Mouse (Mus musculus): ENCODE results near the gene Aldh1a2. TPM values are rescaled to one million over a fixed set of nuclear protein-coding genes. Genes with fewer than 3 reads are reported as not detected.

Gene Aldh1a2
- polyA plus RNA-seq, 1 experiment from 2014 or later, result 28.8 TPM

DNA sequence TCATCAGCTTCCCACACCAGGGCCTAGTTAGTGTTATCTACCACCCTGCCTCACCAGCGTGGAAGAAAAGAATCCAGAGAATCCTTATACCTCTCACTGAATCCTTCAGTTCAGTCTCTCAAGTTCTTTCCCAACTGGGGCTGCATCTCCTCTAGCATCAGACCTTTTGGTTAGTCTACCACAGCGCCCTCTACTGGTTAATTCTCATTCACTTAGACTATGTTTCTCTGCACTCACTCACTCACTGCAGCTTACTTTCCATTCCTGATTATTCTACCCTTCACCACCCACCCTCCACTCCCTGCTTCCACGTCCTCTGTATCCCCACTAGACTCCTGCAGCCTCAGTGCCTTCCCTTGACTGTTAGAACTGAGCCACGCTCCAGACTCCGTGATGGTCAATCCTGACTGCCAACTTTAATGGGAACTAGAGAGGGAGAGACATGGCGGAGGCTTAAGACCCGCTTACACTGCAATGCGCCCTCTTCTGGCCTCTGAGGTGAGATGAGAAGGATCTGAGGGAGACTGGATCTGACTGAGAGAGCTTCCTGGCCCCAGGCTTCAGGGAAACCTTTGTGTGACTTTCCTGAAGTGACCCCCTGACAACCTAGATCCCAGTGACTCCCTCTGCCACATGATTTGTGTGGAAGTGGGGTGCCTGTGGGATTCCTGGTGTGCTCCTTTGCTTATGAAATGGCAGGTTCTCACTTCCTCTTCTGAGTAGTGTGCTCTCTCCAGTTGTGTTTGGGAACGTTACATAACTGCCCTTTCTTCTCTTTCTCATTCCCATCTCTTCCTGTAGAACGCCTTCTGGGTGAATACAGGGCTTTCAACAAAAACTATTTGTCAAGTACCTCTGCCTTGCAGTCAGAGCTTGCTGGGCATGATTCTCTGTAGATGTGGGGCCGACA, 104.9 kb downstream of the Aldh1a2 start:
- Histone ChIP-seq H3K4me2 (ENCODE audit: low read length) (no peak overlapping the region), H3K9me3 (ENCODE audit: control insufficient read depth, low read length) (no peaks in the 10 kb centered on the region), H3K27ac (replicated peaks in 1 of 2; ENCODE audit: control insufficient read depth in 1 of 2, insufficient read depth in 1 of 2, low read depth in 2 of 2, low read length in 2 of 2) (no peak overlapping the region), H3K36me3 (ENCODE audit: control insufficient read depth, insufficient read depth, low read length) (no peaks in the 10 kb centered on the region), H3K4me1 (ENCODE audit: control insufficient read depth in 2 of 2, insufficient read depth in 2 of 2, low read length in 2 of 2) (peaks cover 19 to 28% of the 10 kb centered on the region in 2 experiments), H3K9ac (ENCODE audit: low read length) (no peak overlapping the region), H3K4me3 (ENCODE audit: control insufficient read depth in 1 of 2, insufficient read depth in 1 of 2, low read depth in 1 of 2, low read length in 2 of 2) (no peak overlapping the region), H3K27me3 (ENCODE audit: control insufficient read depth, insufficient read depth, low read length) (peaks cover 1% of the 10 kb centered on the region; the same call in 1 of the 2 replicates)
- no peak for ATAC-seq (ENCODE audit: insufficient number of reproducible peaks, insufficient read depth, low FRiP score, low read depth)
- WGBS, result 57% methylated on average over 11 of the region's 11 CpGs

- peaks cover 19 to 29% of the 10 kb centered on the region in 2 experiments for H3K4me1 ChIP-seq (ENCODE audit: control insufficient read depth in 2 of 2, insufficient read depth in 2 of 2, low read length in 2 of 2)
- H3K4me2 ChIP-seq (ENCODE audit: low read length), result no peak overlapping the region
- WGBS, result 25% methylated on average over 7 of the region's 7 CpGs
- H3K9ac ChIP-seq (ENCODE audit: low read length), result no peak overlapping the region
- H3K36me3 ChIP-seq (ENCODE audit: control insufficient read depth, insufficient read depth, low read length), result no peaks in the 10 kb centered on the region
- no peaks in the 10 kb centered on the region for H3K9me3 ChIP-seq (ENCODE audit: control insufficient read depth, low read length)
- H3K27me3 ChIP-seq (ENCODE audit: control insufficient read depth, insufficient read depth, low read length), result no peaks in the 10 kb centered on the region; the same call in 1 of the 2 replicates
- H3K27ac ChIP-seq (replicated peaks in 1 of 2; ENCODE audit: control insufficient read depth in 1 of 2, insufficient read depth in 1 of 2, low read depth in 2 of 2, low read length in 2 of 2), result peak overlapping the region; percentile 14 to 60; a peak in 1 of 4 replicates
- H3K4me3 ChIP-seq (ENCODE audit: control insufficient read depth in 1 of 2, insufficient read depth in 1 of 2, low read depth in 1 of 2, low read length in 2 of 2), result no peak overlapping the region
- ATAC-seq (ENCODE audit: insufficient number of reproducible peaks, insufficient read depth, low FRiP score, low read depth), result no peak
Observed at GRCm38 (mm10) chr9:71321436-71321835, 105.8 kb downstream of the Aldh1a2 start.

DNA sequence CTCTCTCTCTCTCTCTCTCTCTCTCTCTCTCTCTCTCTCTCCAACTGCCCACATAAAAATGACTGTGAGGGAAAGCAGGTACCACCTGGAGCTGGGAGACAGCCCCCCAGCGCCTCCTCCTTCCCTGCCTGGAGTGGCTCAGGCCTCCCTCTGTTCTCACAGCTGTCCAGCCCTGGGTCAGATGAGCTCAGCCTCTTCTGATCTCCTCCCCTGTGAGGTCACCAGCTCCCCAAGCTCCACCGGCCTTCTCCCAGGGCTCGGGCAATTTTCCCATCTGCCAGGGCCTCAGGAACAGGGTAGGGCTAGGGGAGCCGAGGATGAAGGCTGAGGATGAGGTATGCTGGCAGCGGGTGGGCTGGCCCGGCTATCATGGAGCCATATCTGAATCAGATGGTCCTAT, 106.3 kb downstream of the Aldh1a2 start:
- H3K36me3 ChIP-seq (ENCODE audit: control insufficient read depth, insufficient read depth, low read length), result no peaks in the 10 kb centered on the region
- peak overlapping the region; percentile 14 to 60; a peak in 1 of 4 replicates for H3K27ac ChIP-seq (replicated peaks in 1 of 2; ENCODE audit: control insufficient read depth in 1 of 2, insufficient read depth in 1 of 2, low read depth in 2 of 2, low read length in 2 of 2)
- no peaks in the 10 kb centered on the region for H3K9me3 ChIP-seq (ENCODE audit: control insufficient read depth, low read length)
- no peaks in the 10 kb centered on the region; the same call in 1 of the 2 replicates for H3K27me3 ChIP-seq (ENCODE audit: control insufficient read depth, insufficient read depth, low read length)
- 43% methylated on average over 6 of the region's 6 CpGs for WGBS
- no peak overlapping the region for H3K4me2 ChIP-seq (ENCODE audit: low read length)
- H3K4me1 ChIP-seq (ENCODE audit: control insufficient read depth in 2 of 2, insufficient read depth in 2 of 2, low read length in 2 of 2), result peaks cover 15 to 26% of the 10 kb centered on the region in 2 experiments
- no peak overlapping the region for H3K9ac ChIP-seq (ENCODE audit: low read length)
- no peak overlapping the region for H3K4me3 ChIP-seq (ENCODE audit: control insufficient read depth in 1 of 2, insufficient read depth in 1 of 2, low read depth in 1 of 2, low read length in 2 of 2)
- no peak for ATAC-seq (ENCODE audit: insufficient number of reproducible peaks, insufficient read depth, low FRiP score, low read depth)

GRCm38 (mm10) chr9:71323303-71323952, 107.8 kb downstream of the Aldh1a2 start:
- Histone ChIP-seq H3K4me3 (ENCODE audit: control insufficient read depth in 1 of 2, insufficient read depth in 1 of 2, low read depth in 1 of 2, low read length in 2 of 2) (no peak overlapping the region), H3K27ac (replicated peaks in 1 of 2; ENCODE audit: control insufficient read depth in 1 of 2, insufficient read depth in 1 of 2, low read depth in 2 of 2, low read length in 2 of 2) (no peak overlapping the region), H3K4me2 (ENCODE audit: low read length) (no peak overlapping the region), H3K9me3 (ENCODE audit: control insufficient read depth, low read length) (no peaks in the 10 kb centered on the region), H3K9ac (ENCODE audit: low read length) (no peak overlapping the region), H3K27me3 (ENCODE audit: control insufficient read depth, insufficient read depth, low read length) (no peaks in the 10 kb centered on the region; the same call in 1 of the 2 replicates), H3K36me3 (ENCODE audit: control insufficient read depth, insufficient read depth, low read length) (no peaks in the 10 kb centered on the region), H3K4me1 (ENCODE audit: control insufficient read depth in 2 of 2, insufficient read depth in 2 of 2, low read length in 2 of 2) (peaks cover 9 to 18% of the 10 kb centered on the region in 2 experiments)
- 72% methylated on average over 1 of the region's 1 CpGs for WGBS
- ATAC-seq (ENCODE audit: insufficient number of reproducible peaks, insufficient read depth, low FRiP score, low read depth), result no peak

GRCm38 (mm10) chr9:71324060-71324459, 108.5 kb downstream of the Aldh1a2 start:
- WGBS, result 40% methylated on average over 5 of the region's 5 CpGs

GRCm38 (mm10) chr9:71326261-71326660, 110.7 kb downstream of the Aldh1a2 start:
- Histone ChIP-seq H3K4me1 (ENCODE audit: control insufficient read depth in 2 of 2, insufficient read depth in 2 of 2, low read length in 2 of 2) (peaks cover 7 to 17% of the 10 kb centered on the region in 2 experiments), H3K4me3 (ENCODE audit: control insufficient read depth in 1 of 2, insufficient read depth in 1 of 2, low read depth in 1 of 2, low read length in 2 of 2) (no peak overlapping the region), H3K27ac (replicated peaks in 1 of 2; ENCODE audit: control insufficient read depth in 1 of 2, insufficient read depth in 1 of 2, low read depth in 2 of 2, low read length in 2 of 2) (no peak overlapping the region), H3K4me2 (ENCODE audit: low read length) (no peak overlapping the region), H3K9me3 (ENCODE audit: control insufficient read depth, low read length) (no peaks in the 10 kb centered on the region), H3K36me3 (ENCODE audit: control insufficient read depth, insufficient read depth, low read length) (no peaks in the 10 kb centered on the region), H3K27me3 (ENCODE audit: control insufficient read depth, insufficient read depth, low read length) (no peaks in the 10 kb centered on the region; the same call in 1 of the 2 replicates), H3K9ac (ENCODE audit: low read length) (no peak overlapping the region)
- WGBS, result 60% methylated on average over 4 of the region's 4 CpGs
- no peak for ATAC-seq (ENCODE audit: insufficient number of reproducible peaks, insufficient read depth, low FRiP score, low read depth)

More at GRCm38 (mm10) chr9:71324060-71324459, 108.5 kb downstream of the Aldh1a2 start:
- Histone ChIP-seq H3K9ac (ENCODE audit: low read length) (no peak overlapping the region), H3K4me2 (ENCODE audit: low read length) (no peak overlapping the region), H3K9me3 (ENCODE audit: control insufficient read depth, low read length) (no peaks in the 10 kb centered on the region), H3K4me1 (ENCODE audit: control insufficient read depth in 2 of 2, insufficient read depth in 2 of 2, low read length in 2 of 2) (peaks cover 9 to 18% of the 10 kb centered on the region in 2 experiments), H3K27ac (replicated peaks in 1 of 2; ENCODE audit: control insufficient read depth in 1 of 2, insufficient read depth in 1 of 2, low read depth in 2 of 2, low read length in 2 of 2) (no peak overlapping the region), H3K27me3 (ENCODE audit: control insufficient read depth, insufficient read depth, low read length) (no peaks in the 10 kb centered on the region; the same call in 1 of the 2 replicates), H3K36me3 (ENCODE audit: control insufficient read depth, insufficient read depth, low read length) (no peaks in the 10 kb centered on the region), H3K4me3 (ENCODE audit: control insufficient read depth in 1 of 2, insufficient read depth in 1 of 2, low read depth in 1 of 2, low read length in 2 of 2) (no peak overlapping the region)
- ATAC-seq (ENCODE audit: insufficient number of reproducible peaks, insufficient read depth, low FRiP score, low read depth), result no peak

GRCm38 (mm10) chr9:71331661-71332060, 116.1 kb downstream of the Aldh1a2 start:
- Histone ChIP-seq H3K9me3 (ENCODE audit: control insufficient read depth, low read length) (no peaks in the 10 kb centered on the region), H3K4me3 (ENCODE audit: control insufficient read depth in 1 of 2, insufficient read depth in 1 of 2, low read depth in 1 of 2, low read length in 2 of 2) (no peak overlapping the region), H3K27ac (replicated peaks in 1 of 2; ENCODE audit: control insufficient read depth in 1 of 2, insufficient read depth in 1 of 2, low read depth in 2 of 2, low read length in 2 of 2) (no peak overlapping the region), H3K9ac (ENCODE audit: low read length) (no peak overlapping the region), H3K4me1 (ENCODE audit: control insufficient read depth in 2 of 2, insufficient read depth in 2 of 2, low read length in 2 of 2) (no peaks in the 10 kb centered on the region), H3K36me3 (ENCODE audit: control insufficient read depth, insufficient read depth, low read length) (no peaks in the 10 kb centered on the region), H3K4me2 (ENCODE audit: low read length) (no peak overlapping the region), H3K27me3 (ENCODE audit: control insufficient read depth, insufficient read depth, low read length) (no peaks in the 10 kb centered on the region)
- no peak for ATAC-seq (ENCODE audit: insufficient number of reproducible peaks, insufficient read depth, low FRiP score, low read depth)
- 70% methylated on average over 3 of the region's 3 CpGs for WGBS
